Mouse (Mus musculus) adrenal gland, postnatal 25 days (tissue): ENCODE results near the gene Olfr1136. TPM values are rescaled to one million over a fixed set of nuclear protein-coding genes. Genes with fewer than 3 reads are reported as not detected.

Experiments
- DNase-seq: peaks from one replicate; pipeline ENCODE4 v3.0.0; 2021; ENCODE audit warnings: mixed read lengths
- long read RNA-seq: library from polyadenylated mRNA; stranded (forward); transcript quantifications from one replicate; pipeline ENCODE4 v2.0.0, GENCODE M21; 2021
- total RNA-seq: library from RNA; stranded (reverse); gene quantifications from 2 replicates; pipeline ENCODE4 v1.2.3, GENCODE M21; 2021

Gene Olfr1136
- total RNA-seq = not detected in 2 replicates
- long read RNA-seq = 0 reads

DNA sequence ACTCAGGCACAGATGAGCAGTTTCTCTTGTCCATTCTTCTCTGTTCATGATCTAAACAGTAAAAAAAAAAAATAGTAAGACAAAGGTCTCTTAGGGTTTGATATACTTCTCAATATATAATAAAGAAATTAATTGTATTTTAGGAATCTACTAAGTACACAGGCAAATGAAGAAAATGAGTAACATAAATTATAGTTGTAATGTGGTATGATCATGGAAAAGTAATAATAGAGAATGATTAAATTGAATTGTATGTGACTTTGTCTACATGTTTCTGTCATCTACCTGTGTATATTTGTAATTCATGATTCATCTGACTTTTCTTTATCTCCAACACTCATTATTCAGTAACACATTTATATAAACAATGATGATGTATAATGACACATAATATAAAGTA is at the start of gene Olfr1136:
Olfr1136 (minus strand) TSS at position 101 of the 400 bp plus-strand sequence.
- no peak for DNase-seq

DNA sequence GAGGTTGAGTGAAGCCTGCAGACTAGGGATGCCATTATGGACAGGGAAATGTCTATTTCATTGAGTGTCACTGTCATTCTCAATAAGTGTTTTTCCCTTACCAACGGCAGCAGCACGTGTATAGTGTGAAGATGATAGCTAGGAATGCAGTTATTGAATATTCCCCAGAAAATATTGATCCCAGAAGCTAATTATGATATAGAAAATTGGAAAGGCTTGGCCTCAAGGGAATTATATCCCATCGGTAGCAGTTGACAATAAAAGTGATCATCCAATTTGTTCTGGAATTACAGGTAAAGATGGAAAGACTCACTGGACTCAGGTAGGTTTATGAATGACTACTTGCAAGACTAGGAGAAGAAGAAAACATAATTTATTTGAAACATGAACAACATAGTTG is 49.7 kb upstream of the Olfr1136 start, which contains the start of gene Olfr1140:
Olfr1140 (plus strand) TSS at position 301 of the 400 bp plus-strand sequence.
- no peak for DNase-seq

DNA sequence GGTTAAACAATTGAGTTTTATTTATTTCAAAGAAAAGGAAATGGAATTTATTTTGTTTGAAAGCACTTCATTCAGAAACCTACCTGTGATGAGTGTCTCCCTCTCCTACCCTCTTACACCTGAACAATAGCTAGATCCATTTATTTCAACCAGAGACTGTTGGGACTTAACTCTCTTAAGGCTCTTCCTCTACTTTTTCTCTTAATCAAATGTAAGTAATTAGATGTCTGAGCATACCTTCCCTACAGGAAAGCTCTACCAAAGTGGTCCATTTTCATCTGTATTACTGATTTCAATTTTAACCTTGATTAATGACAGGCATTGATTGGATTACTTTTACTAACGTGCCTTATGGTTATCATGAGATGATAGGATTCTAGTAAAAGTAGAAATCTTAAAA is 46.1 kb upstream of the Olfr1136 start, which contains the start of gene Olfr1138:
Olfr1138 (minus strand) TSS at position 101 of the 400 bp plus-strand sequence.
- no peak for DNase-seq

DNA sequence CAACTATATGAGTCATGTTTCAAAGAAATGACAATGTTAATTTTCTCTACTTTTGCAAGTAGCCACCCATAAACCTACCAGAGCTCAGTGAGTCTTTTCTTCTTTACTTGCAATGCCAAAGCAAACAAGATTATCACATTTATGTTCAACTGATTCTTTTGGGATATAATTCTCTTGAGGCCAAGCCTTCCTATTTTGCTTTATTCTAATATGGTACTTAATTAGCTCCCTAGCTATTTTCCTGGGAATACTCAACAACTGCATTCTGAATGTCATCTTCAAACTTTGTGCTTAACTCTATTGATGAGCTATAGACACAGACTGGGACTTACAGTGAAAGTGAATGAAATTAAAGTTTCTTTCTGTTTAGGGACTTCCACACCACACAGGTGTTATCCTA is 19.3 kb upstream of the Olfr1136 start, which contains the start of gene Olfr1137:
Olfr1137 (minus strand) TSS at position 101 of the 400 bp plus-strand sequence.
- DNase-seq = no peak

DNA sequence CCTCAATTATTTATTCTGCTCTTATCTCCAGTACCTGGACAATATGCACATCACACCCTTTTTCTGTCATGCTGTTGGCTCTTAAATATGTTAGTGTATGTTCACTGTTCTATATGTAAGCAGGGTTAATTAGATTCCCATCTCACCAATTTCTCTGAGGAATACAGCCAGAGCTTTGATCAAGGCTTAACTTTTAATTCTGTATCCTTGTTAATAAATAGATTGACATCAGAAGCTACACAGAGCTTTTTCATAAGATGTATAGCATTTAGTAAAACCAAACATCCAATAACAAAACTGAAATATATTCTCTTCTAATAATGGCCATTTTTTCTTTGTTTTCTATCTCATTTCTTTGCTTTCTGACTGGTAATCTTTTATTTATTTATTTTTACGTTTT is 20.2 kb downstream of the Olfr1136 start, which contains the start of gene Olfr1135:
Olfr1135 (minus strand) TSS at position 101 of the 400 bp plus-strand sequence.
- DNase-seq = no peak

DNA sequence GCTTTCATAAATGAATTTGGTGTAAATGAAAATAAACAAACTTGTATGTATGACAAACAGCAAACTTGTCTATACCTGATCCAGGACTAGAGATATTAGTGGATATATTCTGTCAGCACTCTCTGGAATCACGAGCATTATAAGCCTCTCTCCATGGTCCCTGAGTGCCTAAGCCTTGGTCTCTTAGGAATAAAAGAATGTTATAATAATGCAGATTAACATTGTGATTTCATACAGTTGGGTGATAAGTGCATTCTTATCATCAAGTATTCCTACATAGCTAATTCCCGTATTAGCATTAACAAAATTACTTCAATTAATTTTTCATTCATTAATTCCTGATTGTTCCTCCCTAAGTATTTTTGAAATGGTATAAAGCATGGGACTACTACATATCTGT is 35.4 kb downstream of the Olfr1136 start, which contains the start of gene Olfr1134:
Olfr1134 (minus strand) TSS at position 101 of the 400 bp plus-strand sequence.
- no peak for DNase-seq

DNA sequence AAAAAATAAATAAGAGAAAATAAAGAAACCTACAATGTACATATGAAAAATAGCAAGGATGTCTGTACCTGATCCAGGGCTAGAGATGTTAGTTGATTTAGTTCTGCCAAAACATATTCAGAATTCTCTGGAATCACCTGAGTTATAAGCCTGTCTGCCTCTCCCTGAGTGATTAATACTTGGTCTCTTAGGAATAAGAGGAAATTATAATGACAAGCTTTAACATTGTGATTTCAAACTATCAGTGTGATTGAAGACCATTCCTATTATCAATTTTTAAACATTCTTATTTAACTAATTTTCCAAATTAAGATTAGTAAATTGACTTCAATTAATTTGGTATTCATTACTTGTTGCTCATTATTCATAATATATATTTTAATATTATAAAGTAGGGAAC is 46.5 kb downstream of the Olfr1136 start, which contains the start of gene Olfr1133:
Olfr1133 (minus strand) TSS at position 101 of the 400 bp plus-strand sequence.
- DNase-seq = no peak

Other genes with a start within 250 kb of the Olfr1136 start
- gene Olfr1126, start 240.0 kb downstream of the Olfr1136 start, total RNA-seq = not detected in 2 replicates
- not detected in 2 replicates for gene Pramel7, start 196.9 kb downstream of the Olfr1136 start, total RNA-seq
- gene Pramel6, start 187.4 kb downstream of the Olfr1136 start, total RNA-seq = not detected in 2 replicates
- not detected in 2 replicates for gene Olfr153, start 162.2 kb downstream of the Olfr1136 start, total RNA-seq
- gene Olfr1128, start 148.4 kb downstream of the Olfr1136 start, total RNA-seq = not detected in 2 replicates
- gene Olfr1129, start 120.0 kb downstream of the Olfr1136 start, total RNA-seq = not detected in 2 replicates
- not detected in 2 replicates for gene Olfr1130, start 87.7 kb downstream of the Olfr1136 start, total RNA-seq
- not detected in 2 replicates for gene Olfr1131, start 66.8 kb downstream of the Olfr1136 start, total RNA-seq
- gene Olfr1132, start 56.4 kb downstream of the Olfr1136 start, total RNA-seq = not detected in 2 replicates
- gene Olfr1133, start 46.6 kb downstream of the Olfr1136 start, total RNA-seq = not detected in 2 replicates
- not detected in 2 replicates for gene Olfr1134, start 35.5 kb downstream of the Olfr1136 start, total RNA-seq
- not detected in 2 replicates for gene Olfr1135, start 20.3 kb downstream of the Olfr1136 start, total RNA-seq
- gene Olfr1137, start 19.2 kb upstream of the Olfr1136 start, total RNA-seq = not detected in 2 replicates
- gene Olfr1138, start 46.0 kb upstream of the Olfr1136 start, total RNA-seq = not detected in 2 replicates
- gene Olfr1140, start 49.8 kb upstream of the Olfr1136 start, total RNA-seq = not detected in 2 replicates
- not detected in 2 replicates for gene Olfr1141, start 60.0 kb upstream of the Olfr1136 start, total RNA-seq
- gene Olfr152, start 85.5 kb upstream of the Olfr1136 start, total RNA-seq = not detected in 2 replicates
- not detected in 2 replicates for gene Olfr1143, start 106.6 kb upstream of the Olfr1136 start, total RNA-seq
- not detected in 2 replicates for gene Olfr1145, start 115.9 kb upstream of the Olfr1136 start, total RNA-seq
- not detected in 2 replicates for gene Olfr1148, start 136.6 kb upstream of the Olfr1136 start, total RNA-seq
- gene Olfr1150-ps1, start 150.0 kb upstream of the Olfr1136 start, total RNA-seq = not detected in 2 replicates
- gene Olfr1151, start 161.9 kb upstream of the Olfr1136 start, total RNA-seq = not detected in 2 replicates
- gene Olfr1152, start 172.5 kb upstream of the Olfr1136 start, total RNA-seq = not detected in 2 replicates
- not detected in 2 replicates for gene Olfr1153, start 201.0 kb upstream of the Olfr1136 start, total RNA-seq
- gene Olfr1154, start 211.2 kb upstream of the Olfr1136 start, total RNA-seq = not detected in 2 replicates